Mouse (Mus musculus) right cerebral cortex, postnatal 25 days (tissue): Measurements from ENCODE around the gene Gins1.
A peak's percentile ranks its signal among the peaks of the same experiment; 100 is the strongest.
"Not testable (repeated sequence)": the region's sequence is repeated elsewhere in the genome, so short reads cannot be mapped to it uniquely, and the experiment has no call there.

ENCODE experiments used
- DNase-seq: peaks from one replicate; pipeline ENCODE4 v3.0.0; 2022

Gene Gins1

GRCm38 (mm10) chr2:150910295-150910881 is 5.2 kb downstream of the Gins1 start:
- DNase-seq, result no peak

- DNase-seq, result no peak
These were observed 9.7 kb downstream of the Gins1 start for GRCm38 (mm10) chr2:150914781-150915515.

GRCm38 (mm10) chr2:150915786-150916185 is 10.6 kb downstream of the Gins1 start:
- no peak for DNase-seq

- no peak for DNase-seq
These were observed 13.5 kb downstream of the Gins1 start for GRCm38 (mm10) chr2:150918720-150919119.

- no peak for DNase-seq
These were observed 15.3 kb downstream of the Gins1 start for GRCm38 (mm10) chr2:150920543-150920942.

- no peak for DNase-seq
These were observed 16.5 kb downstream of the Gins1 start for GRCm38 (mm10) chr2:150921697-150922096.

- DNase-seq, result no peak
These were observed 17.0 kb downstream of the Gins1 start for GRCm38 (mm10) chr2:150922165-150922564.

- no peak for DNase-seq
These were observed 17.8 kb downstream of the Gins1 start for GRCm38 (mm10) chr2:150923026-150923425.

- DNase-seq, result no peak
These were observed 18.3 kb downstream of the Gins1 start for GRCm38 (mm10) chr2:150923505-150923904.

GRCm38 (mm10) chr2:150927038-150927720 is 22.0 kb downstream of the Gins1 start:
- DNase-seq, result no peak

GRCm38 (mm10) chr2:150929156-150929555 is 24.0 kb downstream of the Gins1 start:
- no peak for DNase-seq

- no peak for DNase-seq
These were observed 25.6 kb downstream of the Gins1 start for GRCm38 (mm10) chr2:150930806-150931205.

- no peak for DNase-seq
These were observed 28.3 kb downstream of the Gins1 start for GRCm38 (mm10) chr2:150933482-150933881.

GRCm38 (mm10) chr2:150934659-150935058 is 29.5 kb downstream of the Gins1 start:
- no peak for DNase-seq

- DNase-seq, result no peak
These were observed 38.8 kb downstream of the Gins1 start for GRCm38 (mm10) chr2:150944017-150944416.

- not testable (repeated sequence) for DNase-seq
These were observed 42.1 kb downstream of the Gins1 start for GRCm38 (mm10) chr2:150947341-150947740.

- not testable (repeated sequence) for DNase-seq
These were observed 42.8 kb downstream of the Gins1 start for GRCm38 (mm10) chr2:150947880-150948611.

GRCm38 (mm10) chr2:150948786-150949185 is 43.6 kb downstream of the Gins1 start:
- DNase-seq, result no peak

GRCm38 (mm10) chr2:150949652-150950051 is 44.5 kb downstream of the Gins1 start:
- no peak for DNase-seq

GRCm38 (mm10) chr2:150950056-150950455 is 44.9 kb downstream of the Gins1 start:
- DNase-seq, result no peak

- DNase-seq, result no peak
These were observed 46.0 kb downstream of the Gins1 start for GRCm38 (mm10) chr2:150951201-150951600.

- DNase-seq, result no peak
These were observed 50.7 kb downstream of the Gins1 start for GRCm38 (mm10) chr2:150955859-150956258.

GRCm38 (mm10) chr2:150959521-150959920 is 54.3 kb downstream of the Gins1 start:
- peak; percentile 29 for DNase-seq
